Mouse (Mus musculus): ENCODE data around the gene Arhgap22.

Gene Arhgap22

DNA sequence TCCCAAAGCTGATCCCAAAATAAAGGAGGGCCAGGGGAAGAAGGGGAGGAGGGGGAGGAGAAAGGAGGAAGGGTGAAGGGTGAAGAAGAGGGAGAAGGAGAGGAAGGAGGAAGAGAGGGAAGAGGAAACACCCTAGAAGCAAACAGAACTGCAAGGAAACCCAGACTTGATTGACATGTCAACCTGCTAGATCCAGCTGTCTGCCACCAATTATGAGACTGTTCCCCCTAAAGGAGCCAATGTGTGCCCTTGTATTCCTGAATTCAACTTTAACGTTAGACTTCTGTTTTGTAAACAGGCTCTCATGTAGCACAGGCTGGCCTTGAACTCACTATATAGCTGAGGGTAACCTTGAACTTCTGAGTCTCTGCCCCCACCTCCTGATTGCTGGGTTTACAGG, 1.3 kb downstream of the Arhgap22 start:
- no peak for DNase-seq

DNA sequence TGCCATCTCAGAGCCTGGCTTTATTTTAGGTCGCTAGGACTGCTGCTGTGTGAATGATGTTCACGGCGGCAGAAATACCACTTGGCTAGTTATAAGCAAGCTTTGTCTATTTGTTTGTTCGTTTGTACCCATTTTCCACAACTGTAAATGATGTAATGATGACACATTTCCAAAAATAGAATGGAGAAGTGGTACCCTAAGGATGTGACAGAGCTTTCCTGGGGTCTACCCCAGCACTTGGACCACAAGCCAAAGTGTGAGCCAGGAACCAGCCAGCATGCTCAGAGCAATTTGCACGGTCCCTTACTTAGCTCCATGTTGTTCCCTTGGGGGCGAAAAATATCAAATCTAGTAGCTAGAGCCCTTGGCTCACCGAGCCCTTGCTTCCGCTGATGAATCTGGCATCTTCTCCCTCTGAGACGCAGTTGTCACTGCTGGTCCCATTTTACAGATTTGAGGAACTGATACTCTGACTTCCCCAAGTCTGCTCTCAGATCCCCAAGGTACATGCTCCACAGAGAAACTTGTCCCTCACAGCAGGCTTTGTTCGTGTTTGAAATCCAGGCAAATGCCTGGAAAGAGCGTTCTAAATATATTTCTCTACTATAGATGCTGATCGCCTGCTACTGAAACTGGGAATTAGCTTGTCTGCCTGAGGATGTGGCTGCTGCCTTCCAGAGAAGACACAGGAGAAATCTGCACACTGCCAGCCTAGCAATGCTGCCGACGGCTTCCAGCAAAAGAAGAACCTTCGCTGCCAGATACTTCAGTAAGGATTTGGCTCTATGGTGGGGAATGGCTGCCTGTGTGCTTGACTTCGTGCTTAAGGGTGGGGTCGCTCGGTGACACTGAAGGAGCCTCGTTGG, 2.8 kb downstream of the Arhgap22 start:
- DNase-seq, result peak; percentile 42

DNA sequence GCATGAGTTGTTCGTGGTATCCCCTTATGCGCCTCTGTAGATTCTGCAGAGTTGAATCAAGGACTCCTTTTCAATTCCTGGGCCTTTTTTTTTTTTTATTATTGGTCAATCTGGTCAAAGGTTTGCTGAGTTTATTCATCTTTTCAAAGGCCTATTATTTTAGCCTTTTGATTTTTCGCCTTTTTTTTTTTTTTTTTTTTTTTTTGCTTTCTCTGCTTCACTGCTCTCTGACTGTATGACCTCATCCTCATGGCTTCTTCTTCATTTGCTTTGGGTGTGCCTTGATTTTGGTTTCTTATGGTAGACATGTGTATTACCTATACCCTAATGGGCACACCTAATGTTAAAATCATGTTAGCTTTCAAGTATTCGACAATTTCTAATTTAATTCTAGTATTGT, 11.4 kb downstream of the Arhgap22 start:
- no peak for DNase-seq

GRCm38 (mm10) chr14:33230672-33231071, 16.8 kb downstream of the Arhgap22 start:
- no peak for DNase-seq

DNA sequence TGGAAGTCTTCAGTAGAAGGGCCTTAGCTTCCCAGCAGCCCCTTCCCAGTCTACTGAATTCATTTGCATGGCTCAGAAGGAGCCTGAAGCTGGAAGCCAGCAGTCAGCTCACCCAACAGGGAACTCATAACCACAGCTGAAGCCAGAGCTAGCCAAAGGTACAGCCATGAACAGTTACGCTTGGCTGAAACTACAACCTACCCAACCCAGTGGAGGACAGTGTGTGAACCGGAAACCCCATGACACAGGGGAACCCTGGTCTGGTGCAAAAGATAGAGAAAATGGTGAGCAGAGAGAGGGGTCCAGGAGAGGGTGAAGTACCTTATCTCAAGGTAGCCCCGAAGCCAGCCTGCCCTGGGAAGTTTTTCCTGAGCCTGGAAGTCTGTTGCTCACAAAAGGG, 17.5 kb downstream of the Arhgap22 start:
- DNase-seq, result no peak

DNA sequence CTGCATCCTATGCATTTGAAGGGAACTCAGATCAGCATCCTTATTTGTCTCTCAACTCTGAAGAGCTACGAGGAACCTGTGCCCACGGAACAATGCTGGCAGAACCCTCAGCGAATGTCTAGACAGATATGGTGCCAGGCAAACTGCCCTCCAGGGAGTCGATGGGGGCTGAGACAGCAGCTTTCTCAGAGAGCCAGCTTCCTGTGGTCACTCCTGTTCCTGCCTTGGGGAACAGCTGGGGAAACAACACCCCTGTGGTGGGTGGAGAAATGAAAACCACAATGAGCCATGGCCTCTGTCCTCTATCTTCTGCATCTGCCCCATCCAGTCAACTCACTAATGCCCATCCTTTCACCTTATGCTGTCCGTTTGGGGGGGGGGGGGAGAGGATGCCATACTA, 18.2 kb downstream of the Arhgap22 start:
- peak; percentile 73 for DNase-seq

DNA sequence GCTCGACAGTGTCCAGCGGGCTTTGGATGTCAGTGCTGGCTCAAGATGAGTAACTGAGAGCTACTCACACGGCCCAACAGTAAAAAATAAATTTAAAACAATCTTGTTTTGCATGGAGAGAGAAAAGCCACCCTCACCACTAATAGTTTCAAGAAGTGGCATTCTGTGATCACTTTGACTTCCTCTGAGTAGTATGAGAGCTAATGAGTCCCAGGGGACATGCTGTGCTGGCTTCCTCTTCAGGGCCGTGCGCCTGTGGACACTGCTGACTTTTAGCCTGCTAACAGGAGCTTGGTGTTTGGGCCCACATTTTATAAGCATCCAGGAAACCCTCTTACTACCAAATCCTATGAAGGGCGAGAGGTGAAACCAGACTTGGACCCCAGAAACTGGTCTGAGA, 21.8 kb downstream of the Arhgap22 start:
- no peak for DNase-seq

- no peak for DNase-seq
These were observed 26.6 kb downstream of the Arhgap22 start for GRCm38 (mm10) chr14:33240400-33240799.

DNA sequence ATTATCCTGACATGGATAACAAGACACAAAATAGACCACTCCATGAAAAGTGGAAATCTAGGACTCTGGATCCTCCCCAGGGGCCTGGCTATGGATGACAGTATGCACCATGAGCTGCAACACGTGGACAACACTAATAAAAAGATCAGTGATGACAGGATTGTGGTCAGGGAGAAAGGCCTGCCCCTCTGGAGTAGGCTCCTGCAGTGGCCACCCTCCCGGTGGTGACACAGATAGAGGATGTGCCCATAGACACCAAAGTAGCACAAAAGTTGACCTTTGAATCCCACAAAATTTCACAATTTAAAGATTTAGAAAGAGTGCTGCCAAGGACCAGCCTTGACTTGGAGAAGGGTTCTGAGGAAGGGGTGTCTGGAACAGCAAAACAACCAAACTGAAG, 29.4 kb downstream of the Arhgap22 start:
- no peak for DNase-seq

DNA sequence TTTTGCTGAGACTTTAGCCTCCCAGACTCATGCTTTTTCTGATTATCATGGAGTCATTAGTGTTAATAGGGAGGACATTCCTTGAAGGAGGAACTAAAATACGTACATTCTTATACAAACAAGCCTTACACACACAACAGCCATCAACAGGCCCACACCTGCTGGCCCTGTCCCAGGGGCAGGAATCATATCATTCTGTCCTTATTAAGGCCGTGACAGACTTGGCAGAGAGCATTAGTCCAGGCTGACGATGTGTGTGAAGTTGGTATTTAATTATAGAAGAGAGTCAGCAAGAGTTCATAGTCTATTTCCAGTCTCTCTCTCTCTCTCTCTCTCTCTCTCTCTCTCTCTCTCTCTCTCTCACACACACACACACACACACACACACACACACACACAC, 30.7 kb downstream of the Arhgap22 start:
- DNase-seq, result no peak

GRCm38 (mm10) chr14:33244946-33245345, 31.1 kb downstream of the Arhgap22 start:
- no peak for DNase-seq

DNA sequence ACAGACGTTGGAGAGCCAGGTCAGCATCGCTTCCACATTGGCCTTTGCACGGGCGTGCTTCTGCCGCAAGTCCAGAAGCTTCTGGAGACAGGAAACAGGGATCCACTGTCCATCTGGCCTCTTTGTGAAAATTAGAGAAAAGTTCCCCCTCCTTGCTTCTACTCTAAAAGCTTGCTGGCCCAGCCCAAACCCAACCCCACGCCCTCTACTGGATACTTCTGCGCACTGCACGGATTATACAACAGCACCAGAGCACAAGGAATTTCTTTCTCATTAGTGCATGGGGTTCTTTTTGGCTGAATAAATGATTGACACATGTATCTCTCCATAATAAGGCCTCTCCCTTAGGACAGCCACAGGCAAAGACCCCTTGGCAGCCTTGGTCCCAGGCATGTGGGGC, 32.6 kb downstream of the Arhgap22 start:
- DNase-seq, result no peak

DNA sequence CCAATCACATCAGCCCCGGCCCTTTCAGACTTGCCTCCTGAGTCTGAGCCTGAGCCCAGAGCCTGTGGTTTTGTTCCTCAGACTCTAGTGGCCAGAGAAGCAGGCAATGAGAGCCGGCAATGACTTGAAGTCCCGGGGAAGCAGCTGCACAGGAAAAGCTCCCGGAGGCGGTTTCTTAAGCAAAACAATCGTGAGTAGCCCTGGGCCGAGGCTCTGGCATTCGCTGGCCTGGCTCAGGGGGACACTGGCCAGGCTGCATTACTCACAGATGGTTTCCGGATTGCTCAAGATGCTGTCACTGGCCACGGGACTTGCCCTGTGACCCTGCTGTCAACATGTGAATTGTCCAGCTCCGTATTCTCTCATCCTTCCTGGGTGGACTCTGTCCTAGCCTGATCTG, 33.8 kb downstream of the Arhgap22 start:
- peak; percentile 80 for DNase-seq

DNA sequence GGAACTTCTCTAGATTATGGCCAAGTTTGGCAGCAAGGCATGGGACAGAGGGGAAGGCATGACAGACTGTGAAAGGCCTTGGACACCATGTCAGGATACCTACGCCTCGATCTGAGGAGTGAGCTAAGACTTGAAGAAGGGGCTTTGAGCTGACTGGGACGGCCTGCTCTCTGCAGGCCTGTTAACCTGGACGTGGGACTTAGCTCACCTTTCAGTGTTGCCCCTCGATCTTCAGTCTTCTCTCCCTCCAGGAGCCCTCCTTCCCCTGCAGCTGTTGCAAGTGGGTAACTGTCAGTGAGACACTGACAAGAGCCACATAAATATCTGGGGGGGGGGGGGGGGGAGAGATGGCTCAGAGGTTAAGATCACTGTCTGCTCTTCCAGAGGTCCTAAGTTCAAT, 34.9 kb downstream of the Arhgap22 start:
- no peak for DNase-seq

GRCm38 (mm10) chr14:33250215-33250939, 36.6 kb downstream of the Arhgap22 start:
- peak; percentile 43 for DNase-seq

DNA sequence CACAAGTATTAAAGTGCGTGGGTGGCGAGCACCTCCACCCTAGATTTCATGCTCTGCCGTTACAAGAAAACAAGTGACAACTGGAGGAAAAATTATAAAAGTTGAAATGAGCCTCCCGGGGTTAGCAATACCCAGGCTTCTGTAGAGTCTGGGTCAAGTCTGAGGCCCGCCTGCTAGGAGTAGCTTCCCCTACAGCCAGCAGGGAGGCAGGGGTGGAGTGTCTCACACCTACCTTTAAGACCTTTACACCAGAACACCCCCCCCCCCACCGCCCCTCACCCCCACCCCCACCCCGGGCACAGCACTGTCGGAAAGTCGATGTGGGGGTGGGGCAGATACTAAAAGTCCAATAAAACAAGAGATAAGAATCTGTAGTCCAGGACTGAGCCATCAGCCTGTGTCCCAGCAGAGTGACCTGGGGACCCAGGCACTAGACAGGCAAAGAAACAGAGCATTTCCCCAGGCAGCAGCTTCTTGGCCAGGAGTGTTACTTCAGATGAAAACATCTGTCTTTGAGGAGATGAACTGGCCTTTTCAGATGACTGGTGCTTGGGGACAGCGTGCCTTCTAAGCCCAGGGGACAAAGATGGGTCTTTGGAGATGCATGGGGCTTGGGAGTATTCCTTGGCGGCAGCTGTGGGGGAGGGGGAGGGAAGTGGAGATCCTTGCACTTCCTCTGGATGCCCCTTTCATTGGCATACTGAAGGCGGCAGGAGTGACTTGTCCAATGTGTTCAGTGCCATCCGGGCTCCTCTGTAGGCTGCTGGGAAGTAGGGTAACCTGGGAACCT, 37.3 kb downstream of the Arhgap22 start:
- no peak for DNase-seq

DNA sequence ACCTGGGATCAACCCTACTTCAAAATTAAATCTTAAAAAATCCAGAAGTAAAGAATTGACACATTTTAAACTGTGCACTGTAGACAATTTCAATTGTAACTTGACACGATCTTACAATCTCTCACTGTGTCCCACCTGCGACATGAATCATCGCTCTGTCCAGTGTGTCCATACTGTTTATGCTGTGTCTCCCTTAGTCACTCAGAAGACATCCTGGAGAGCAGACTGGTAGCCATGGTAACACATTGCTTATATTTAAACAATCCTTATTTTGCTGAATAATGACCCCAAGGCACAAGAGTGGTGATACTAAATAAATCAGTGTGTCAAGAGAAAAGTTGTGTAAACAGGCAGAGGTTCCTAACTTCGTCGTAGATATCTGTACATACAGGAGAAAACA, 44.4 kb downstream of the Arhgap22 start:
- no peak for DNase-seq

DNA sequence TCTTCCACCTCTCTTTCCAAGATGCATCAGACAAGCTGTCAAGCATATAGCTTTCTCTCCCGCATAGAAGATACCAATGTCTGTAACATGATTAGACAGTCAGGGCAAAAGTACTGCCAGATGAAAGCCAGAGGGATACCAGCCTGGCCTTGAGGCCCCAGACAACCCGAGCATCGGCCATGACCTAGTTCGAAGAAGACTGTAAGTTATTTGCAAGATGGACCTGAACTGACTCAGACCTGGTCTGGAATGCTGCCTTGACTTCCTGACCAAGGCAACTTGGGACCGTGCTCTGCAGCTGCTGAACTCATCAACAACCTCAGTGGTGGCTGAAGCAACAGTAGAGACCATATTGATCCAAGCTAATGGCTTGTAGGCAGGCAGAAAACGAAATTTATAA, 46.3 kb downstream of the Arhgap22 start:
- no peak for DNase-seq

DNA sequence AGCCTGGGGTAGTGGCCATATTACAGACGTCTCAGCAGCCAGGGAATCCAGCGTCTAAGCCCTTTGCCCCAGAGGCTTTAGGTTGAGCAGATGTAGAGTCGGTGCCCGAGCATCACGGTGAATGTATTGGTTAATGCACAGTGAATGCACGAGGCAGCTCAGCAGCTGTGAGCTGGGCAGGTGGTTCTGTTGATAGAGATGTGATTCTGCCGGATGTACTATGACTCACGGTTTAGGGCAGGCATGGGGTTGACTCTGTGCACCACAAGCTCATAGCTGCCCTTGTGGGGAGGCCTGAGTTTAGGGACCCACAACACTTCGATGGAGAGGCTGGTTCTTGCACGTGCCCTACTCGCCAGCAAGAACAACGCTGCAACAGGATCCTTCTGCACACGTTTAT, 51.0 kb downstream of the Arhgap22 start:
- DNase-seq, result no peak

GRCm38 (mm10) chr14:33276240-33276639, 62.4 kb downstream of the Arhgap22 start:
- DNase-seq, result no peak

- DNase-seq, result no peak
These were observed 64.5 kb downstream of the Arhgap22 start for GRCm38 (mm10) chr14:33278374-33278773.

DNA sequence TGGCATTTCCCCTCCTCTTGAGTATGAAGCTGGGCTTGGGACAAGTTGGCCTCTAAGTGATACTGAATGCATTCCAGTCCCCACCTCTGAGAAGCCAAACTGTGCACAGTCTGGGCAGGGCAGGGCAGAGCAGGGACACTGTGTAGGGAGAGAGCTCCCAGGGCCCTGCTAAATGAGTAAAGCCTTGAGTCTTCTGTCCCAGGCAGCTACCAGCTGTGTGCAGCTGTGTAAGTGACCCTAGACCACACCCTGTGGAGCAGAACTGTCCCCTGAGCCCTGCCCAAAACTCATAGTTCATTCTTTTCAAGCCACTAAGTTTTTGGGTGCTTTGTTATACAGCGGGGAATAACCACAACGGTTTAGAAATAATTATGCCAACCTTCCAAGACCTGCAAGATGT, 67.1 kb downstream of the Arhgap22 start:
- no peak for DNase-seq

DNA sequence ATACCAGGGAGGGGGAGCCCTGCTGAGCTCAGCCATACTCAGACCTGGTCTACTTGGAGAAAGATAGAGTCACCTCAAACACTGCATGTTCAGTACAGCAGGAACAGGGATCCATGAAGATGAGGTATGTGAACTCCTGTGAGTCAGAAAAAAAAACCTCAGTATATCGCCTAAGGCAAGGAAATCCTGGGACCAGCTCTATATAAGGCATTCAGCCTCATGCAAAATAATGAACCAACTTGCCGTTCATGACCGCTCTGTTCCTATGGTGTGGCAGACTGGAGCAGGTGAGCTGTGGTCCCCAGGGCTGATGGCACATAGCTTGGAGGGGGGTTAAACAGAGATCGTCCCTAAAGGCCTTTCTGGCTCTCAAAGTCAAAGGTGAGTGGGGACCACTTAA, 68.6 kb downstream of the Arhgap22 start:
- no peak for DNase-seq

- DNase-seq, result no peak
These were observed 74.1 kb downstream of the Arhgap22 start for GRCm38 (mm10) chr14:33287920-33288319.

Data from layer of hippocampus, adult 9-11 months (tissue).